Mouse (Mus musculus) induced T-regulatory cell, adult 2 months (primary cell): ENCODE results near the gene Gm20388.
"Not testable (repeated sequence)": the region's sequence is repeated elsewhere in the genome, so short reads cannot be mapped to it uniquely, and the experiment has no call there.

ENCODE experiments used
- DNase-seq: peaks from one replicate; pipeline ENCODE4 v3.0.0-alpha.2; 2012; ENCODE audit warnings: low read depth

The Gm20388 gene

DNA sequence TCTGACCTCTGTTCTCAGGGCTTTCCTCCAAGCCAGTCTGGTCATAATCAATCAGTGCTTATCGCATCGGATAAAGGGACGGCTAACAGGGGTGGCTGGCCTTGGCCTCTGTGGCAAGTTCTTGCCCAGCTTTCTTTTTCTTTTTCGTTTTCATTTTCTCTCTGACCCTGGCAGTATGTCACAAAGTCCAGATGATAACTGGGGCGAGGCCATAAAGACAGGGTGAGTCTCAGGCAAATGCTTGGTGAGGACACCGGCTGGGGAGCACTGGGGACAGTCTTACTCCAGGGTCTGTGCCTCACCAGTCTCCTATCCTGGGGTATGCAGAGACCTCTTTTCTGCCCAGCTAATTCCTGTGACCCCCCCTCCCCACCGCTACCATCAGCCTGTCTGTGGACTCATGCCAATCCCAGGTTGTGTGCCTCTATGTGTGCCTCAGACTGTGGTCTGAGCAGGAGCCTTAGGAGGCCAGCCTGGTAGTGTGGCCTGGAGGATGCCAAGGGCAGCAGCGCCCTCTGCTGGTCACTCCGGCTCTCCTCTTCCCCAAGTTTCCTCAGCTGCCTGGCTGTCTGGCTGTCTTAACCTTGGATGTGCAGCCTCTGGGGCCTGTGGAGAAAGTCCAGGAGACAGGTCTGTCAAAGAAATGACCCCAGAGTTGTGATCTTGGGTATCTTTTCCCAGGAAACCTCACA is 885.4 kb downstream of the Gm20388 start:
- peak; percentile 87 for DNase-seq

DNA sequence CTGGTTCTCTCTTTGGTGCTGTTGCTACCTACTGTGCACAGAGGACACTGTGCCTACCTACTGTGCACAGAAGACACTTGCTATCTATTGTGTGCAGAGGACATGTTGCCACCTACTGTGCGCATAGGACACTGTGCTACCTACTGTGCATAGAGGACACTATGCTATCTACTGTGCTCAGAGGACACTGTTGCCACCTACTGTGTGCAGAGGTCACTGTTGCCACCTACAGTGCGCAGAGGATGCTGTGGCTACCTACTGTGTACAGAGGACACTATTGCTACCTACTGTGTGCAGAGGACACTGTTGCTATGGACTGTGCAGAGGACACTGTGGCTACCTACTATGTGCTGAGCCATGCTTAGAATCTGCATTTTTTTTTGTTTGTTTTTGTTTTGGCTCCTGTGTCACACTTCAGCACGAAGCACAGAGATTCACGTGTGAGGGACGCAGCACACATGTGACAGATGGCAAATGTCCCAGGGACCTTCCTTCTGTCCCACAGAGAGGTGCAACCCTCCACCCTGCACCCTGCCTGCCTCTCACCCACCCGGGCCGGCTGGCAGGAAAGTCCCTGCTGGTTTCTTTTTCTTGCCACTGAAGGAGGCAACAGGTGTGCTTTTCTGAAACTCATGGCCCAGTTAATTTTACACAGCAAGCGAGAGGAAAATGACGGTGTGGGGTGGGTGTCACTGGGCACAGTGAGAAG is 886.5 kb downstream of the Gm20388 start:
- peak; percentile 34 for DNase-seq

DNA sequence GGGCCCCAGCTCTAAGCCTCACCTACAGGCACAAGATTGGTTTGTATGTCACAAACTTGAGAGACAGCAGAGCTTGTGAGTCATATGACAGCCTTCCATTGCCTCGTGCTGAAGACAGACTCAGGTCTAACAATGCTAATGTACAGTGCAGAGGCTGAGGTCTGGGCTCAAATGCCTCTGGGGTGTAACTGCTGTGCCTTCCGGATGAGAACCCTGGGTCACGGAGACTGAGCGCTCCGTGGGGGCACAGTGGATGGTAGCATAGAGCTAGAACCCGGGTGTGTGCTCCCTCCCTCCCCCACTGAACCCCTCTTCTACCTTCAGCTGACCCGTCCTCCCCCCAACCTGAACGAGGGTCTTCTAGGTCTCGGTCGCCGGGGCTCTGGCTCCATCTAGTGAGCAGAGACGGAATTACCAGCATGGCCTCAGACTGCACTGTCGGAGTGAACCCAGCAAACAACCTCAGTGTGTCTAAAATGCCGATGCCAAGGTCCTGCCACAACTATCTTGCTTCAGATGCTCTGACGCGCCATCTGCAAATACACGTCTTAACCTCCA is 889.7 kb downstream of the Gm20388 start:
- DNase-seq, result peak; percentile 62

DNA sequence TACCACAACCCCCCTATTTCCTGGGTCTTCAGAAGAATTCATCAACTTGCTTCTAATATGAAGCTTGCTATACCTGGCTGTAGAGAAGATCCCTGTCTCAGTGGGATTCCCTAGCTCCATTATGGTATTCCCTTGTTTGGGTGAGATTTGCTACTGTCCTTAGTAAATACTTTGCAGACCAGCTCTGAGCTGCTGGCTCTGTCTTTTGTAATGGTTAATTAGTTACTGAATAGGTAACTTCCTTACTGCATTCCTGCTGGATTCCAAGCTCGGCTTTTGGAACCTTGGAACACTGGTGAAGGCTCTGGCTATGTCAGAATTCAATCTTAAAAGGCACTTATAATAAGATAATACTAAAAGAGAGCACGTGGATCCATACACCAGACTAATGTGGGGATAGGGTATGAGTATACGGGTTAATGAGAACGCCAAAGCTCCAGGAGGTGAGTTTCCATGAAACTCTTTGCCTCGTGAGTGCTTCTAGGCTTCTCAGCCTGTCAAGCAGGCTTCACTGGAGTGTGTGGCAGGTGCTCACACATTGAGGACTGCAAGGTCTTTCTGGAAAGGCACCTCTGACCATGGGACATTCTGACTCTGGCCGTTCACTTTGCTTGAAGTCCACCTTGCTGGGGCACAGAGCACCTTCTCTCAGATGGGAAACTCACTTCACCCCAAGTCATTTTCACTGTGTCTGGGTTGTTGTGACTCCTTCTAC is 893.2 kb downstream of the Gm20388 start:
- not testable (repeated sequence) for DNase-seq

DNA sequence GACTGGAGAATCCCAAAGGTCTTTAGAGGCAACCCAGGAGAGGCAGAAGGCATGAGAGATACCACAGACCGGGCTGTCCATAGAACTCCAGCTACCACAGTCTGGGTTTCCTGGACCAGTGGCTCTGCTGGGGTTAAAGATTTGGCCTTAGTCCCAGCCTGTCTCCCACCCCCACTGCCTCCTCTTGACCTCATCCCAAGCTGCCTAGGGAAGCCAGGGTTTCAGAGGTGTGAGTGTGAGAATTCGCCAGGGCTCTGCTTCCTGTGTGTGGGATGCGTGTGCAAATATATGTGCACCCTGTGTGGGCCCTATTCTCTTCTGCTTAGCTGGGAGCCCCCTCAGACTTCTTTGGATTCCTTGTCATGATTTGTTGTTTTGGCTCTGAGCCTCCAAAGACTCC is 894.1 kb downstream of the Gm20388 start:
- DNase-seq, result no peak

DNA sequence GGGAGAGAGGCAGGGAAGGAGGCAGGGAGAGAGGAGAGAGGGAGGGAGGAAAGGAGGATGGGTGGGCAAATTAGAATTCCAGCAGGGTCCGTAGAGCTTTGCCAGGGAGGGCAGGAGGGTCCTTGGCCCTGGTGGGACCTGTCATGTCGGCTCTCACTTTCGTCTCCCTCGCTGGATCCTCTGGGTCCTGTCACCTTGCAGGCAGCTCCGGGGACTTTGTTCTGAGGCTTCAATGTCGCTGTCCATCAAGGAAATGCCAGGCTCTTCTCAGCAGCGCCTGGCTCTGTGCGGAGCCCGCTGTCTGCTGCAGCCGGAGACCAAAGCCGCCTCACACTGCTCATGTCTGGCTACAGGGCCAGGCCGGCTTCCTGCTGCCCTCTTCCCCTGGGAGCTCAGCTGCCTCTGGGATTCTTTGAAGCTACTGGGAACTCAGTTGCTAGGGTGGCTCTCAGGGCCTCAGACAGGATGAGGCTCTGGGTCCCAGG is 896.2 kb downstream of the Gm20388 start:
- no peak for DNase-seq

DNA sequence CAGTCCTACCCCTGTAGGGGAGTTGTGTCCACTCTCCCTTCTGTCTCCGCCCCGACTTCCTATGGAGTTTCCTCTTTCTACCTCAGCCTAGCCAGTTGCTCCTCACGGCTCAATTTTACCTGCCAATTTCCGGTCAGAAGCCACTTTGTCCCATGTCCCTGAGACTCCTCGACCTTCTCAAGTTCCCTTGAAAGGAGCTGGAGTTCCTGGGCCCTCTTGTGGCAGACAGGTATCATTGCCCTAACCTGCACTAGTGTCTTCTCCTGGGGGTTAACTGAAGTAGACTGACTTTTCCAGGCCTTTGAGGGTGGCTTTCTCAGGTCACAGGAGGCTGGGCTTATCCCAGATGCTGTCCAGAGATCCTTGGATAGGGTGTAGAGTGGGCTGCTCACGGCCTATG is 897.1 kb downstream of the Gm20388 start:
- peak; percentile 53 for DNase-seq

DNA sequence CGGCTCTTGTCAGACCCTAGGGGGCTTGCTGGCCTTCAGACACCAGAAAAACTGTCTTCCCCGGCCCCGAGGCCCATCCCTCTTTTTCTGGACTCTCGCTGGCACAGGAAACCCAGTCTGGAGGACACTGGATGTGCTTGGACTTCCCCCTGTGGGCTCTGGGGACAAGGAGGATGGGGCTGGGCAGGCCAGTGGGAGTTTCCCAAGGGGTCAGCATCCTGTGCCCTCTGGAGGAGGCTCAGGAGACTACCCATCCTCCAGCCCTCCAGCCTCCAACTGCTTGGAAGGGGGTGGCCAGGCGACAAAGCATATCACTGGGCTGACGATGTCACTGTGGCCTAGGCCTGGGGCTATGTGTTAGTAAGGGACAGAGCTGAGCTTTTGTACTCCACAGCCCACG is 898.4 kb downstream of the Gm20388 start:
- no peak for DNase-seq

DNA sequence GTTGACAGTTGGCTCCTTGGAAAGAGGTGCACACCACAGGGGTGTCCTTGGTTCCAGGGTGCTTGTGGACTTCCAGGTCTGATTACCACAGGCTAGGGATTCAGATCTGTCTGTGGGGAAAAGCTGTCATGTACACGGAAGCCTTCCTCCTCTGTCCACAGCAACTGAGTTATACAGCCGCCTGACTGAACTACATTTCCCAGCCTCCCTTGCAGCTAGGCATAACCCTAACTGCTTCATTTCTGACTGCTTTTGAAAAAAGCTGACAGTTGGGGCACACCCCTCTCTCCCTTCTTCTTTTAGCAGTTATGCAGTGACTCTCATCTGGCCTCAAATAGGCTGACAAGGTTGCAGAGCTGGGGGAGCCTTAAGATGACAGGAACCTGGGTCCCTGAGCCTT is 901.3 kb downstream of the Gm20388 start:
- DNase-seq, result no peak

DNA sequence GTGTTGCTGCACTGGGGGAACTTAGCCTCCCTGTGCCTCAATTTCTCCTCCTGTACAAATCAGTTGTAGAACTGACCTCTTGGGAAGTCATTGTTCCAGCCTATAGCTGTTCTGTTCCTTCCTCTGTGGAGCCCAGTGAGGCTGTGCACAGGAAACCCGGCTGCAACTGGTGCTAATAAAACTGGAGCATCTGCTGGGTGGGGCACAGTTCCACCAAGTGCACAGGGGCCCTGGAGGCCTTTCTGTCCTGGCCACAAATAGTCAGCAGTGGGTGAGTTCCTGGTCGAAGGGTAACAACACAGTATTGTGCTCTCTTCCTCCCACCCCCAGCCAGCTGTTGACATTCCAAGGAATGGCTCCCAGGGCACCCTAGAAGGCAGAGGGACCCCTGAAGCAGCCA is 902.4 kb downstream of the Gm20388 start:
- no peak for DNase-seq

DNA sequence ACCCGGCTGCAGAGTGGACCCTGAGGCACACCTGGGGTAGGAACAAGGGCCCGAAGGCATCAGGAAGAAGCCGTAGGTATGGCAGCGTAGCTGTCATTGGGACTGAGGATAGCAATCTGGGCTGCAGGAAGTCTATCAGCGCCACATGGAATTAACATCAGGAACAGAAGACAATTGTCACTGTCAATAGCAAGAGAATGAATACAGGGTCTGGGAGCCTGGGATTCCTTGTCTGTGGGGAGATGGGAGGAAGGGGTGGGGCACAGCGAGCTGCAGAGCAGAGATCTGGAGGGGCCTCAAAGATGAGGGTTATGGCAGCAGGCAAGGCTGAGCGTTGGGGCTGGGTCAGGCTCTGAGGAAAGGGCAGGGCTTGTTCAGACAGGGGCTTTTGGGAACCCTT is 903.2 kb downstream of the Gm20388 start:
- no peak for DNase-seq

DNA sequence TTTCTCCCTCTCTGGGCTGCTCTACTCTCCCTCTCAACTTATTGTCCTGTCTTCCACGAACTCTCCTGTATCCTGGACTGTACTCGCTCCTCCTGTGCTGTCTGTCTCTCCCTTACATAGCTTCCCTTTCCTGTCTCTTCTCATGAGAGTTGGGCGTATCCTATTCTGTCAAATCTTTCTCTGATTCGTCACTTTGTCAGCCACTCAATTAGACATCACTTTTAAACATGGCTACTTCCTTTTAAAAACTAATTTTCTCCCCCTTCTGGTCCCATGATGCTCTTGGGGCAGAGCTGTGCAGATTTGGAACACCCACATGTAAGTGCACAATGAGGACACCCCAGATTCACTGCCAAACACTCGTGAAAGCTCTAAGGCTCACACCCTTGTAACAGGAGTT is 905.7 kb downstream of the Gm20388 start:
- DNase-seq, result no peak

DNA sequence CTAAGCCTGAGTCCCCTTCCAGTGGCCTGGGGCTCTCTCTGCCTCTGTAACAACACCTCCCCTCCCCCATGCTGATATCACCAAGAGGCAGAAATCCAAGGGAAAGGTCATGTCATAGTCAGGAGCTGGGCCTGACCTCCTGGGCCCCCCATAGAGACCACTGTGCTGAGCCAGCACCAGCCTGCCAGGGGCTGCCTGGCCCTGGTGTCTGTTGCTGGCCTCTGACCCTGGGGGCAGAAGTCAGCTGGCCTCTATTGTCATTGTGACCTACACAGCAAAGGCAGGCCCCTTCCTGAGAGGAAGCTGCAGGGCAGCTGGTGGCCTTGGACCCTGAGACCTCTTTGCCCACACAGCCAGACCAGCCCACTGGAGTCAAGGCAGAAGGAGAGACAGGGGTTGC is 909.3 kb downstream of the Gm20388 start:
- DNase-seq, result no peak

DNA sequence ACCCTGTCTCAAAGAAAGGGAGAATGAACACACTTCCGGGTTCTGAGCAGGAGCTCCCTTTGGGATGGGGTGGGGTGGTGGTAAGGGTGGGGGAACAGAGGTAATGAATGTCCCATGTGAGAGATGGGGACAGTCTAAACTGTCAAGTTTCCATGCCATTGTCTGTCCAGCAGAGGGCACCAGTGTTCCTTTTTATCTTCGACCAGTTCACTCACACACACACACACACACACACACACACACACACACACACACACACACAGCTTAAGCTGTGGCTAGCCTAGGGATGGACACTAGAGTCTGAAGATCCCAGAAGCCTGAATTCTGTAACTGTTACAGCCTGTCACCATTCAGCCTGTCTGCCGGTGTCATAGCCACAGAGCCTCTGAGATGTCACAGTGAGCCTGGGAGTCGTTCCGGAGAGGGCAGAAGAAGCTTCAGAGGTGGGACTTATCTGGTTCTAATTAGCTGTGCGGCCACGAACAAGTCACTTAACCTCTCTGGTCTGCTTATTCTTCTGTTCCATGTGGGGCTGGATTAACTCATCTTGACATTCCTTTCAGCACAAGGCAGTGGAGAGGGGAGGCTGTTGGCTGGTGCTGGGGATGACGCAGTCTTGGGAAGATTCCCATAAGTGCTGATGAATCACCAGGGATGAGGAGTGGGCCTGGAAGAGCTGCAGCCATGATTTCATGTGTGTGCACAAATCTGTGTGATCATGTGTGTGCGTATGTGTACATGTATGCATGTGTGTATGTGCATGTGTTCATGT is 910.9 kb downstream of the Gm20388 start:
- peak; percentile 77 for DNase-seq

DNA sequence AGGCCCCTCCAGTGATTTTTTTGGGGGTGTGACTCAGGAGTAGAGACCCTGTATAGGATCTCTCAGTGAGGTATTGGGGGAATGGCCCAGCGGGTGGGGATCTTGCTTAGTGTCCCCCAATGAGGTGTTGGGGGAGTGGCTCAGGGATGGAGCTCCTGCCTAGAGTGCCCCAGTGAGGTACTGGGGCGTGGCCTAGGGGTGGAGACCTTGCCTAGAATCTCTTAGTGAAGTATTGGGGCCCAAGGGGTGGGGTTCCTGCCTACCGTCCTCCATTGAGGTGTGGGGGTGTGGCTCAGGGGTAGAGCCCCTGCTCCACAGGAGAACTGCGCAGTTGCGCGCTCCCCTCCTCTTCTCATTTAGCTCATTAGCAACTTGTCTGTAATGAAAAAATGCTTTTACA is 912.7 kb downstream of the Gm20388 start:
- DNase-seq, result no peak

DNA sequence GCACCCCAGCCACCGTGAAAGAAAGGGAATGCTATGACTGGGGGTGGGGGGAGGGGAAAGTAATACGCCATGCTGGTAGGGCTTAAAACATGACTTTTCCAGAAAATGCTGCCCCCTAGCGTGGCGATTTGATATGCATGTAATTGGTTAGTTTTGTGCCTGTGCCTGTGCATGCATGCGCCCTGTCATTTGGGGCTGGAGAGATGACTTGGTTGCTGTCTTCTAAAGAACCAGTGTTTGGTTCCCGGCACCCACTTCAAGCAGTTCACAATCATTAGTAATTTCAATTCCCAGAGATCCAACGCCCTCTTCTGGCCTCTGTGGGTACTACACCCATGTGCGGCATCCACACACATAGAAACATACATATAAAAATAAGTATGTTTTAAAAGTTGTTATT is 913.2 kb downstream of the Gm20388 start:
- DNase-seq, result no peak

DNA sequence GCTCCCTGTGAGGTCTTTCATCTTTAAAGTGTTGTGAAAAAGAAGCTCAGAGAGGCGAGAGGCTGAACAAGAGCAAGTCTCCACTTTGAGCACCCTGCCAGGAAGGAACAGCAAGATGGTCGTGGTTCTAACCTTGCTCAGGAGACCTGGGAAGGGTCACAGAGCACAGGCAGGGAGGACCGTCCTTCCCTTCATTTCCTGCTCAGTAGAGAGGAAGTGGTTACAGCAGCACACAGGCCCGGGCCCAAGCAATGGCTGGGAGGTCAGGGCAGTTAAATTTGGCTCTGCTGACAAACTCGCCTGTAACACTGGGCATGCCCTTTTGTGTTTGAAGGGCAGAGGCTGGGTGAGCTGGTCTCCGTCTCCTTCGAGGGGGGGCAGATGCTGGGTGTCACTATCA is 914.0 kb downstream of the Gm20388 start:
- peak; percentile 31 for DNase-seq

DNA sequence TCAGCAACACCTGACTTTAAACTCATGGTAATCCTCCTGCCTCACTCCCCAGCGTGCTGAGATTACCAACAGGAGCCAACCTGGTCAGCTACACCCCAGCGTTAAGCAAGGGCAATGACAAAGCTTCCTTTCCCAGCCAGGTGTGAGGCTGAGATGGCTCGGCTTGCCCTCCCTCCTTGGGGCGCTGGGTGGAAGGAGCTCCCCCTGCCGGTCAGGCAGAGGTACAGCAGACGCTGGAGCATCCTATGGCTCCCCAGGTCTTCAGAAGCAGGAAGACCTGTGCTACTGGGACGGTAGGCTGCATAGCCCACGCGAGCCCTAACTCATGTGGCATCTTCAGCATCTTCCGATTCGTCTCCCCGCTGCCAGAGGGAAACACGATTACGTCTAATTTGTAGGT is 917.6 kb downstream of the Gm20388 start:
- peak; percentile 79 for DNase-seq

DNA sequence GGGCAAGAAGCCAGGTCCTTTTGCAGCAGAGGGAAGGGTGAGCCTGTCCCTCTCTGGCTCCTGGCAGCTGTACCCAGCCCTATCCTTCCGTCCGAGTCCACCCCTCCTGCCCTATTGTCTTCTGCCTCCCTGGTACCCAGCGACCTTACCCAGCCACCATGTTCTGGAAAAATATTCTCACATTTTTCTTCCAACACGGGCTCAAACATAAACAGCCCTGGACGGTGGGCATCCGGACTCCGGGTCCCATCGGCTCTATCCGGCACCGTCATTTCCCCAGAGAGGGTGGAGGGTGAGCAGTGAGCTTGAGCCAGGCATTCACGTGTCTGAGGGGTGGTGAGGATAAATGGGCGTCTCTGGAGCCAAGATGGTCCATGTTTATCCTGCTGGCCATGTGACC is 920.0 kb downstream of the Gm20388 start:
- no peak for DNase-seq

DNA sequence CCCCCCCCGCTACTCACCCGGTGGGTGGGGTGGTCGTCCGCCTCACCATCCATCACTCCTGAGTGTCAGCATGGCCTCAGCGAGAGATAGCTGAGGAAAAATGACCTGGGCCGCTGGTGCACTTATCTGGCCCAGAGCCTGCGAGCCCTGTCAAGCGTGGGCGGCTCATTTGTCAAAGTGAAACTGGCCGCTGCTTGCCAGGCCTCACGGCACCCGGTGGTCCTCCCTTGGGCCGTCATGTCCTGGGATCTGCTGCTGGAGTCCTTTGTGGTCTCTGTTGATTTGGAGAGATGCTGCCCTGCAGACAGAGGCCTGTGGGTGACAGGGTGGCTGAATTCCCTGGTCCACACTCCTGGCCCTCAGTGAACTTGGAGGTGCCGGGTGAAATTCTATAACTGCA is 921.4 kb downstream of the Gm20388 start:
- DNase-seq, result peak; percentile 52

DNA sequence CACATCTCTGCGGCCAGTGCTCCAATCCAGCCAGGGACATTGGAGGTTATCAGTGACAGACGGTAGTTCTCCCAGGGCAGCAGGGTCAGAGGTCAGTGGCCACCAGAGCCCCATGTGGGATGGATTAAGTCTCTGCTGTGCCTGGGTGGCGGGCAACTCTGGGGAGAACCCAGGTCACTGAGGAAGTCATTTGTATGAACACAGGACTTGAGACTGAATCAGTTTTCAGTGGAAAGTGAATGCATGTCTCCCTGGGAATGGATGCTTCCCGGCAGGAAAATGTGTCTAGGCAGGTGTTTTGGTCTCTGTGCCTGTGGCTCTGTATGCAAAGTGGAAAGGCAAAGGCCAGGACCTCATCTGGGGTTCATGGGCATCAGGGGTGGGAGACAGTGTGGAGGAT is 922.6 kb downstream of the Gm20388 start:
- no peak for DNase-seq

DNA sequence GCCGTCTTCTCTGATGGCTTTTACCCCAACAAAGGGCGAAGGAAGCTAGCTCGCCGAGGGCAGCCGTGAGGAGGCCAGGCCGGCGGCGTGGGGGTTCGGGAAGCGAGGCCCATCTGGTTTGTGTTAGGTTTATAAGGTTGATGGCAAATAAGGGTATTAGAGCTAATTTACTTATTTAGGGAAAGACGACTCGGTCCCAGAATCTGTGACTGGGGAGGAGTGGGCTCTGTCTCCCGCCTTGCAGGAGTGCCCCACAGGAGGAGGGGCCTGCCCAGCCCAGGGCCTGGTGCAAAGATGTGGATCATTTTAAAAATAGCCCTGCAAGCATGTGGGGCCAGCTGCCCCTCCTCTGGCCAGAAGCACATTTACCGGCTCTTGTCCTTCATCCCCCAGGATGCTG is 928.4 kb downstream of the Gm20388 start:
- DNase-seq, result no peak
